Mouse (Mus musculus): ENCODE data around the gene Tep1.
"Not testable (repeated sequence)": the region's sequence is repeated elsewhere in the genome, so short reads cannot be mapped to it uniquely, and the experiment has no call there.

The Tep1 gene

GRCm38 (mm10) chr14:50869889-50870804 lies at the start of gene Tep1:
TSS of gene Tep1 (minus strand) at chr14:50870560.
- peak; percentile 31 to 49 for DNase-seq (ENCODE audit: low spot score in 2 of 2)

DNA sequence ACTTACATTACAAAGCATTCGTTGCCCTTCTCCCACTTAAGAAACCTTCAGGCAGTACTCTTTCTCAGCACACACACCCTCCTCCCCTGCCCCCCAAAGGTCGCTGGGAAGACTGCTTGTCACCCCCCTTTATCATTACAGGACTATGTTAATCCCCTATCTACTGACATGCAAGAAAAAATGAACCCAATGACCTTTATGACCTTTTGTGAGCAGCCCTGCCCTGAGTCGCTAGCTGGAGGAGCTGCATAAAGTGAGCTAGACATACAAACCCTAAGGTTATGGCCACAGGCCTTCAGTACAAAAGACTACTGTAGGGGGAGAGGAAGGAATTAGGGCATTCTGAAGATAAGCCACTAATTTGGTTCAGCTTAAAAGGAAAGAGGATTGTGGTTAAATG lies 41.0 kb upstream of the Tep1 start:
- DNase-seq (ENCODE audit: low spot score in 2 of 2): no peak

- DNase-seq (ENCODE audit: low spot score in 2 of 2): no peak
These were observed 37.8 kb upstream of the Tep1 start for GRCm38 (mm10) chr14:50908126-50908525.

DNA sequence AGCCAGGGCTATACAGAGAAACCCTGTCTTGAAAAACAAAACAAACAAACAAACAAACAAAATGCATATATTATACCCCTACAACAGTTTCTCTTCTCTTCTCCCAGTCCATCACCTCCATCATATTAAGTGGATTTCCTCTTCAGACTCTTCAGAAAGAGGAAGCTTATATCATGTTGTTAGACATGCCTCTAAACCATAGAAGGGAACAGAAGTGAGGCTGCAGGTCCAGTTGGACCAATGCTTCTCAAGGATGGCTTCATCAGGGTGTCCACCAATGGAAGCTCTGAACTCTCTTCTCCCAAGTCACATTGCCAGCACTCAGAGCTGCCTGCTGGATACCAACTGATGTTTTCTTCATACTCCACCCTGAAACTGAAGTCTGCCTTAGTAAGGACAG lies 35.0 kb upstream of the Tep1 start:
- not testable (repeated sequence) for DNase-seq (ENCODE audit: low spot score in 2 of 2)

DNA sequence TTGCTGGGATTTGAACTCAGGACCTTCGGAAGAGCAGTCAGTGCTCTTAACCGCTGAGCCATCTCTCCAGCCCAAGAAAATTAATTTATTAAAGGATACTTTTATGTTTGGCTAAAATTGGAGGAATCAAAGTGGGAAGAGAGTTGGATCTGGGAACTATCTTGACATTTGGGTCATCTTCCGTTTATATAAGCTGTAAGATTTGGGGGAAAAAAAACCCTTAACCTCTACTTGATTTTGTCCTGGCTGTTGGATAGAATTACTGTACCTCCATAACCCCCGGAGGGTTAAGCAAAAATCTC lies 34.4 kb upstream of the Tep1 start:
- no peak for DNase-seq (ENCODE audit: low spot score in 2 of 2)

DNA sequence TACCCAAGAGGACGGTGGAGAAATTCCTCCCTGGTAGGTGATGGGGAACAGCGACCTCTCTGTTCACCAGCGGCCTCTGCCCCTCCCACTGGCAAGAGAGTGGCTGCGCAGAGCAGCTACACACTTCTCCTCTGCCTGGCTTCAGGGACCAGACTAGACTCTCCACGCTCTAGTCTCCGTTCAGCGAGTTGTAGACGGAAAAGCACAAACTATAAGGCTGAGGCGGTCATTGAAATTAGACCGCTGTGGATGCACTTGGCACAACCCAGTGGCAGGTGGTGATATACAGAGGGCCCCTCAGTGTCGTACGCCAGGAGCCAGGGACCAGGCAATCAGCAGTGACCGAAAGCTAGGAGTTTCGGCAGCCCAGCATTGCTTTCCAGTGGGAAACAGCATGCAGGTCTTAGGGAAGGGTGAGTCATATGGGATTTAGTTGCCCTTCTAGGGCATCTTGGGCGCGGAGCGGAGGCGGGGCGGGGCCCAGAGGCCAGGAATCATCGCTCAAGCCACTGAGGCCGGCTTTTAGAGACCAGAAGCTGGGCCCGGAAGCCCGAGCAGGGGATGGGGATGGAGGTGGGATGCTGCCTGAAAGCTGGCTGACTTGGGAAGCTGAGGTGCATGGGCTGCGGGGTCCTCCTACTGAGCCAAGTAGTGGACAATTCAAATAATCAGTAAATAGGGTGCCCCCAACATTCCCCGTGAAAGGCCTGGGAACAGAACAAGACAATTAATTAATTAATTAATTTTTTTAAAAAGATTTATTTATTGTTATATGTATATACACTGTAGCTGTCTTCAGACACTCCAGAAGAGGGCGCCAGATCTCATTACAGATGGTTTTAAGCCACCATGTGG lies 33.8 kb upstream of the Tep1 start:
- DNase-seq (ENCODE audit: low spot score in 2 of 2): no peak

- not testable (repeated sequence) for DNase-seq (ENCODE audit: low spot score in 2 of 2)
These were observed 27.6 kb upstream of the Tep1 start for GRCm38 (mm10) chr14:50897992-50898391.

DNA sequence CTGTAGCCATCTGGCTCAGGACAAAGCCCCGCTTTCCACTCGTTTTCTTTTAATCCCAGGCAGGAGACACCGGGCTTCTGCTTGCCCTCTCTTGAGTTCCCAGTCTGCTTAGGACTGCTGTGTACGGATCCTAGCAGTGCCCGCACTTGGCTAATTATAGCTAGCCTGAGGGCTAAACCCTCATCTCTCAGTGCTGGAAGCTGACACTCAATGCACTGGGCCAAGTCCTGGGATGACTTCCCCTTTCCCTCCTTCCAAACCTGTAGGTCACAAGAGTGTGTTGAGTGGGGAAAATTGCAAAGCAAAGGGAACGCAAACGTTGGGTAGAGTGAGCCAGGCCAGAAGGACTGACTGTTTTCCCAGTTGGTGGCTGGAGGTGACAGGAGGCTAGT lies 27.0 kb upstream of the Tep1 start, which contains the start of gene Klhl33:
Gene Klhl33, minus strand, starts transcription at position 134 of the 392 bp plus-strand sequence.
- DNase-seq (ENCODE audit: low spot score in 2 of 2): no peak

DNA sequence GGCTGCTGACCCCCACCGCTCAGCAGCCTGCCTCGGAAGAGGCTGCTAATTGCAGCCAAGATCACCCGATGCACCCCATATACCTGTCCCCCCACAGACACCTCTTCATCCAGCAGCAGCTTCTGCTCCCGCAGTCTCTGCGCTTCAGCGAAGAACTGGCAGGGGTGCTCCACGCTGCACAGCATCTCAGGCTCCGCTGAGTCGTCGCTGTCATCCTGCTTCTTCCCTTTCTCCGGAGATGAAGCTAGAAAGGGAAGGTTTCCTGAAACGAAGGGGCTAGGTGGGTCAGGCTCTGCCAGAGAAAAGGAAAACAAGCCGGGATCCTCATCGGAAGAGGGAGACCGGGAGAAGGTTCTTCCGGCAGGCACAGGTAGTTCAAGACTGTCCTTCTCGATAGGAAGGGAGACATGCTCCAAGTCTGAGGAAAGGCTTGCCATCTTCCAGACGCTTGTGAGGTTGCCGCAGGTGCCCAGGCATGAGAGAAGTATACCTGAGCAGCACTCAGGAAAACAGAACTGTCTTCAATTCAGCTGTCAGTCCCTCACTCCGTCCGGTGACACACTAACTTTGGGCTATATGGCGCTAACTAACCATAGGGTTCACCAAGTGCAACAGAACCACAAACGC lies 26.5 kb upstream of the Tep1 start:
- no peak for DNase-seq (ENCODE audit: low spot score in 2 of 2)

- DNase-seq (ENCODE audit: low spot score in 2 of 2): no peak
These were observed 25.8 kb upstream of the Tep1 start for GRCm38 (mm10) chr14:50895985-50896746.

- no peak for DNase-seq (ENCODE audit: low spot score in 2 of 2)
These were observed 25.0 kb upstream of the Tep1 start for GRCm38 (mm10) chr14:50895407-50895806.

- no peak for DNase-seq (ENCODE audit: low spot score in 2 of 2)
These were observed 22.4 kb upstream of the Tep1 start for GRCm38 (mm10) chr14:50892541-50893459.

- DNase-seq (ENCODE audit: low spot score in 2 of 2): no peak
These were observed 21.7 kb upstream of the Tep1 start for GRCm38 (mm10) chr14:50892091-50892490.

DNA sequence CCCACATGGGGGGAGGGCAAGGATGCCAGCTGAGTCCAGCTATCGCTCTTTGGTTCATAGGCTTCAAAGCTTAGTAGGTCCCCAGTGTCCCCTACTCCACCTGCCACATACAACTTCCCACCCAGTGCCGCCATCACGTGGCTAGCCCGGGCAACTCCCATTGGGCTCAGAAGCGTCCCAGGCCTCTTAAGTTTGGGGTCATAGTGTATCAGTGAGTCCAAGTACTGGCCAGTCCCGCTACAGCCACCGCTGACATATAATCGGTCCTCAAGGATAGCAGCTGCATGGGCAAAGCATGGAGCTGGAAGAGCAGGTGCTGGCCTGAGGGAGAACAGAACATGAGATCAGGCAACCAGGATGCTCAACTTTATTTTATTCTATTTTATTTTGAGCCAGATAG lies 21.3 kb upstream of the Tep1 start:
- DNase-seq (ENCODE audit: low spot score in 2 of 2): no peak

- no peak for DNase-seq (ENCODE audit: low spot score in 2 of 2)
These were observed 6.0 kb upstream of the Tep1 start for GRCm38 (mm10) chr14:50876236-50876950.

DNA sequence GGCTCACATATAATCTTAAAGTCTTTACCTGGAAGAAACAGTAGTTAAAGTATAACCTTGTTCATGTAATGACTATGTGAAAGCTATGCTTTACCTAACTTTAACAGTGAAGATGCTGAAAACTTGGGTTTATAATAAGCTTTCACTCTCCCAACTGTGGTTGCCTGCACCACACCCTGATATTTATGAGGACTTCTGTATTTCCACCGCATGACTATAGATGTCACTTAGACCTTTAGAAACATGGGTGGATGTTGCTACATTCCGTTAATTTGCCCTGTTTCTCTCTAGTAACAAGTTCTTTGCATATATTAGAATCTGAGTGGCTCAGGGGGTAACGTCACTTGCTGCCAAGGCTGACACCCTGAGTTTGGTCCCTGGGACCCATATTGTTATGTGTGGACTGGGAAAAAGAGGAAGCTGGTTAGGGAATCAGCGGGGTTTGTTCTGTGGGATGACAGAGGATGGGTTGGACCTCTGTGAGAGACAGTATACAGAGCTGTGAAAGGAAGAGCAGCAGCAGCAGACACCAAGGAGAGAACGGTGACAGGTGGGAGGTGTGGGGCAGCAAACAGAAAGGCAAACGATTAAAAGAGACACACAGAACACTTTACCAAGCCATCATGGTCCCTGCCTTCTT lies 5.4 kb upstream of the Tep1 start:
- DNase-seq (ENCODE audit: low spot score in 2 of 2): no peak

GRCm38 (mm10) chr14:50875175-50875574 lies 4.8 kb upstream of the Tep1 start:
- DNase-seq (ENCODE audit: low spot score in 2 of 2): no peak

GRCm38 (mm10) chr14:50871284-50871683 lies 924 bp upstream of the Tep1 start:
- DNase-seq (ENCODE audit: low spot score in 2 of 2): no peak

- no peak for DNase-seq (ENCODE audit: low spot score in 2 of 2)
These were observed 414 bp upstream of the Tep1 start for GRCm38 (mm10) chr14:50870805-50871143.
